Mouse (Mus musculus) embryonic facial prominence, embryonic 10.5 days (tissue): ENCODE results near the gene Pde7b. TPM values are rescaled to one million over a fixed set of nuclear protein-coding genes. Genes with fewer than 3 reads are reported as not detected.

ENCODE experiments used
- DNase-seq: peaks from one replicate; pipeline ENCODE4 v3.0.0-alpha.2; 2017; ENCODE audit warnings: low spot score
- H3K27ac ChIP-seq: fragments of 300-500 bp; sonication (generic); replicated peaks from 2 replicates; pipeline ENCODE4 v1.5.1; 2016; ENCODE audit warnings: mild to moderate bottlenecking
- H3K27me3 ChIP-seq: fragments of 300-500 bp; sonication (generic); replicated peaks from 2 replicates; pipeline ENCODE4 v1.6.1; 2016; ENCODE audit warnings: low read depth, mild to moderate bottlenecking; ENCODE audit not compliant: poor library complexity, severe bottlenecking
- H3K36me3 ChIP-seq: fragments of 300-500 bp; sonication (generic); replicated peaks from 2 replicates; pipeline ENCODE4 v1.6.1; 2016; ENCODE audit warnings: mild to moderate bottlenecking, moderate library complexity
- H3K4me1 ChIP-seq: fragments of 300-500 bp; sonication (generic); 2 replicates; pipeline ENCODE4 v1.6.1; 2016
- H3K4me3 ChIP-seq: fragments of 300-500 bp; sonication (generic); 2 replicates; pipeline ENCODE4 v1.5.1; 2016; ENCODE audit warnings: mild to moderate bottlenecking, moderate library complexity
- H3K9me3 ChIP-seq: fragments of 300-500 bp; sonication (generic); 2 replicates; pipeline ENCODE4 v1.6.1; 2016; ENCODE audit warnings: mild to moderate bottlenecking
- WGBS: fragments of 180-500 bp; shearing (Covaris S2); methylation state at CpG from one replicate; pipeline ENCODE4 v1.1.7; 2016; 5-methylcytosine and 5-hydroxymethylcytosine counted together
- polyA plus RNA-seq: library from polyadenylated mRNA; unstranded; fragments of >200 nt; fragmentation: Nextera tagmentation; extraction: Ambion mirVana; gene quantifications from 2 replicates; pipeline ENCODE4 v1.2.1, GENCODE M21; 2016

Gene Pde7b
- polyA plus RNA-seq, 1 experiment from 2014 or later, result 2.8 TPM

DNA sequence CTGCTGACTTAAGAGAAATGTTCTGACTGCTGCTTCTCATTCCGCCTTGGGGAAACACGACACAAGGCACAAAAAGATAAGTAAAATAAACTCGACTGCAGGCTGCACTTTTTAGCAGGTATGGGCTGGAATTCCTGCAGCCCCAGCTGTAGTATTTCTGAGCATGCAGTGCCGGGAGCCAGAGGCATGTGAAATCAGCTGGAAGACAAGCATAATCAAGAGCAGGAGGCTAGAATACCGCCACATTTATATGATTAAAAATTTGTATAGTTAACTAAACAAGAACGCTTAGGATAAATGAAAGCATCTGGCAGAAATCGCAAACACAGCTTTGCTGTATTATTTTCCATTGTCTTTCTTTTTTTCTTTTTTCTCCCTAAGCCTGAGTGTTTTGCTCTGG lies 168.4 kb downstream of the Pde7b start:
- Histone ChIP-seq H3K4me1 (peaks cover 11% of the 10 kb centered on the region; the same call in 1 of the 2 replicates), H3K9me3 (no peaks in the 10 kb centered on the region), H3K36me3 (no peaks in the 10 kb centered on the region), H3K27ac (no peak overlapping the region), H3K4me3 (no peak overlapping the region), H3K27me3 (no peaks in the 10 kb centered on the region)
- peak; percentile 25 for DNase-seq
- WGBS, result 45% methylated on average over 7 of the region's 7 CpGs

DNA sequence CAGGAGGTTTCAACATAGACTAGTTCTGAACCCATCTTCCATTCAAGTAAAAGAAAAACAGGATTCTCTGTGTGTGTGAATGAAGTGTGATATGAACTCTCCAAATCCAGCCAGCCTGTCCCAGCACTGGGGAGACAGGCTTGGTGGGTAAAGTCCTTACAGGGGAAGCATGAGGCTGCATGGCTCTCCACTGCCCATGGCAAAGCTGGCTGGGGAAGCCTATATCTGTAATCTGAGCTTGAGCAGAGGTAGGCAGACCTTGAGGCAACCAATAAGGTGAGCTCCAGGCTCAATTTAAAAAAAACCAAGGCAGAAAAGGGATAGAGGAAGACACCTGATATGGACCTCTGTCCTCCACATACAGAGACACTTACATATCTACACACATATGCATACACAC lies 173.5 kb downstream of the Pde7b start:
- Histone ChIP-seq H3K27ac (no peak overlapping the region), H3K36me3 (no peaks in the 10 kb centered on the region), H3K27me3 (peaks cover 8% of the 10 kb centered on the region; the same call in 1 of the 2 replicates), H3K4me1 (peaks cover 42% of the 10 kb centered on the region), H3K9me3 (no peaks in the 10 kb centered on the region), H3K4me3 (no peak overlapping the region)
- no peak for DNase-seq

DNA sequence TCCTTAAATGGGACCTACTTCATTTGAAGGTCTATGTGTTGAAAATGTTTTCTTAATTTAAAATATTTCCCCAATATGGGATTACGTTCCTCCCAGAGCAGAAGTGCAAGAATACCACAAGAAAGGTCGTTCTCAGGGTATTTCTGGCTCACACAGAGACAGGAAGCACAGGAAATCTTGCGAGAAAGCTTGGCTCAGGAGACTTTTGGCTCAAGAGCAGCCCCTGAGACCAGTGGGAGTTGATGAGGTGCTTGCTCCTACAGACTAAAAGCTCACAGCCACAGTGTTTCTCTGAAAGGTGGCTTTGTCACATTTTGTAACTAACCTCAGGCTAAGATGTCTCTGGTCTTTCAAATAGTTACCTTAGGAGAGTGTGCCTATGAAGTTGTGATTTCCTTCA lies 174.1 kb downstream of the Pde7b start:
- DNase-seq, result no peak
- WGBS, result 71% methylated on average over 3 of the region's 3 CpGs
- Histone ChIP-seq H3K9me3 (no peaks in the 10 kb centered on the region), H3K36me3 (no peaks in the 10 kb centered on the region), H3K27me3 (peaks cover 8% of the 10 kb centered on the region; the same call in 1 of the 2 replicates), H3K4me1 (peaks cover 41% of the 10 kb centered on the region), H3K27ac (no peak overlapping the region), H3K4me3 (no peak overlapping the region)

DNA sequence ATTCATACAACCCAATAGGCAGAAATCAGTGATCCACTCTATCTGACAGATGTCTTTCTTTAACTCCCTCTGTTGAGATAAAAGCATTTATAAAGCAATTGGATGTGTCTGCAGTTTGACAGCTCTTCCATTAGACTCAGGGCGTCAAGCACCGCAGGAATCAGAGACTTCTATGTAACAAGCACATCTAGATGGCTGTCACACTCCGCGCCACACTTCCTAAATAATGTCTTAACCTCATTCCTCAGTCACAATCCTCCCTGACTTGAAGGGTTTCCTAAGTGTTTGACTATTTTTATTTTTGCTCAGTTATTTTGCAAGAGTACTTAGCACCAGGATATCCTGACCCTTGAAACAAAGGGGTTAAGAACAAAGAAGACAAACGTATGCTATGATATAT lies 174.7 kb downstream of the Pde7b start:
- H3K27ac ChIP-seq, result no peak overlapping the region
- H3K36me3 ChIP-seq, result no peaks in the 10 kb centered on the region
- H3K4me3 ChIP-seq, result no peak overlapping the region
- H3K27me3 ChIP-seq, result peaks cover 8% of the 10 kb centered on the region; the same call in 1 of the 2 replicates
- no peaks in the 10 kb centered on the region for H3K9me3 ChIP-seq
- no peak for DNase-seq
- peaks cover 41% of the 10 kb centered on the region for H3K4me1 ChIP-seq
- 73% methylated on average over 5 of the region's 5 CpGs for WGBS

DNA sequence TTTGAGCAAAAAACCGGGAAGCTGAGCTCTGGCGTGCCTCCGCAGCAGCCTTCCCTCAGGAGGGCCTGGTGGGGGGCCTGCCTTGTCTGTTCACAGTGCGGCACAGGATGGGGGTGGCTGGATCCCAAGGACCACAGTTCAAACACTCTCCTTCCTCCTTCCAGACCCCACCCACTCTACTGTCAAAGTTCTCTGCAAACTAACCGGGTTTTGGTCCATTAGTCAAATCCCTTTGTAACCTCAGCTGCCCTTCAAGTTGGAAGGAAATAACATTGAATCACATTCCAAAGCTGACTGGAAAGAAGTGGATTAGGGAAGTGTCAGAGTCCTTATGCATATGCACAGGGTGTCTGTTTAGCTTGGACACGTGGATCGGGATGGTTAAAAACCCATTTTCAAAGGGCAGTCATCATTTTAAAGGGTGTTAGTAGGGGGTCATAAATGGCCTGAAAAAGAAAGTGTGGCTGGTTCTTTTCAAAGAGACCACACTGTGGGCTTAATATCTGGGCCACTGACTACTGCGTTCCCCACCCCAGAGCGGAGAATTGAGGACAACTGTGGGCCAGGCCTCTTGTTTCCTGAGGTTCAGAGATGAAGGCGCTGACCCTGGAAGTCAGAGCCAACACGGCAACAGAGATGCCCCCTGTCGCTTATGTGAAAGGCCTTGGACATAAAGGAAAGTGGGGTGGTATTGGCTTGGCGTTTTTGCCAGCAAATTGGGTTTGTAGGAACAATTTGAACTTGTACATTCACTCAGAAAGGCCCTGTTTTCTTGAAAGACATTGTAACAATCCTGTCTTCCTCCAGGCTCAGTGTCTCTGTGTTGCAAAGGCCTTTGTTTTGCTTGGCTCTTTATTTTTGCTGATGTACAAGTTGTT lies 175.8 kb downstream of the Pde7b start:
- Histone ChIP-seq H3K27ac (peak overlapping the region; percentile 87), H3K27me3 (peaks cover 8% of the 10 kb centered on the region; the same call in 1 of the 2 replicates), H3K36me3 (no peaks in the 10 kb centered on the region), H3K4me1 (peaks cover 41% of the 10 kb centered on the region), H3K9me3 (no peaks in the 10 kb centered on the region), H3K4me3 (peak overlapping the region; percentile 58)
- peak; percentile 57 for DNase-seq
- 17% methylated on average over 13 of the region's 13 CpGs for WGBS

DNA sequence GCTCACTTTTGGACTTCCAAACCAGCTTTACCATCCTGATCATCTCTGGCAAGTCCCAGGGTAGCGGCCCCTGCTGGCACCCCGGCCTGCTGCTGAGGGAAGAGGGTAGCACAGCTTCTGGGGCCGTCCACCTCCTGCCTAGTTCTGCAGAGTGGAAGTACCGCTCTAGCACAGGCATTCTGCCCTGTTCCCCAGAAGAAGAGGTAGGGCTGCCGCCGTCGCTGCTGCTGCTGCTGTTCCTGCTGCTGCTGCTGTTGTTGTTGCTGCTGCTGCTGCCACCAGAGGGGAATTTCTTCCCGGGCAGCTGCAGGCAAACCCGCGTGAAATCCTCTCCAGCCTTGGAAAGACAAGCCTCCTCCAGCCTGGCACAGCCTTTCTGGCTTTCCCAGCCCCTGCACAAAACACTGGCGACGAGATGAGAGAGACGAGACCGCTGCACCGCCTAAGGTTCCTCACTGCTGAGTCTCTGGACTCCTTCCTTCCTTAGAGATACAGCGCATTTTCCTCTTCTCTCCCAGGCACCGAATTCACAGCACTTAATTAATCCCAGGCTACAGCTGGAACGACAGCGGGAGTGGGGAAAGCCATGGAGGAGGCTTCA lies 176.8 kb downstream of the Pde7b start:
- Histone ChIP-seq H3K9me3 (no peaks in the 10 kb centered on the region), H3K4me3 (peak overlapping the region; percentile 58), H3K4me1 (peaks cover 42% of the 10 kb centered on the region), H3K27ac (peak overlapping the region; percentile 87), H3K27me3 (peaks cover 8% of the 10 kb centered on the region; the same call in 1 of the 2 replicates), H3K36me3 (no peaks in the 10 kb centered on the region)
- WGBS, result 2% methylated on average over 19 of the region's 19 CpGs
- DNase-seq, result peak; percentile 68

DNA sequence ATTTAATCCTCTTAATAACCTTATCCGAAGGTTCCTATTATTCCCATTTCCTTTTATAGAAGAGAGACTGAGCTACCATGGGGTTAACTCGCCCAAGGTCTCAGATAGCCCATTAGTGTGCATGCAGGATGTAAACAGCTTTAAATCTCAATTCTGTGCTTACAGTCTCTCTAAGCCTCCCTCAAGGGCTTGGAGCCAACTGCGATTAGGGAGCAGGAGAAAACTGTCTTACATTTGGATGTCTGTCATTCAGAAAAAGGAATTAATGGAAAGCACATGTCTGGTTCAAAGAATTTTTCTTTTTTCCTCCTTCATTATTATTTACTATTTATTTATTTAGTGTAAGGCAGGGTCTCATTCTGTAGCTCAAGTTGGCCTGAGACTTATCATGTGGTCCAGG lies 181.8 kb downstream of the Pde7b start:
- peaks cover 18% of the 10 kb centered on the region for H3K4me1 ChIP-seq
- H3K36me3 ChIP-seq, result no peaks in the 10 kb centered on the region
- no peaks in the 10 kb centered on the region for H3K9me3 ChIP-seq
- peaks cover 8% of the 10 kb centered on the region; the same call in 1 of the 2 replicates for H3K27me3 ChIP-seq
- no peak overlapping the region for H3K27ac ChIP-seq
- no peak overlapping the region for H3K4me3 ChIP-seq
- DNase-seq, result no peak
- 60% methylated on average over 3 of the region's 3 CpGs for WGBS

DNA sequence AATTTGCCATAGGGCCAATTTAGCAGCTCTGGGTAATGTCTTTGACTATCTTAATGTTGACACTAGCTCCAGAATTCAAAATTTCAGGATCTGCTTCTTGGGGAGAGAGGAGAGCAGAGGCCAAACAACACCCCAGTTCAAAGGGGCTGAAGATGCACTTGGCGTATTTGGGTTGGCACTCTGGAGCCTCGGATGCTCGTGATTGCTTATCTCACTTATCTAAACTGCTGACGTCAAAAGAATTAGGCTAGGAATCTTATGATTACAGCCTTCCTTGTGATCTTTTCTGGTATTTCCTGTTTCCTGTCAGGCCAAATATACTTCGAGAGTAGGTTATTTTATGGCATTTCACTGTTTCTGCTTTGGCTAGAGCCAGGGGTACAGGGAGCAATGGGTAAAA lies 191.1 kb downstream of the Pde7b start:
- H3K36me3 ChIP-seq, result no peaks in the 10 kb centered on the region
- WGBS, result 43% methylated on average over 5 of the region's 5 CpGs
- H3K27ac ChIP-seq, result no peak overlapping the region
- no peaks in the 10 kb centered on the region for H3K9me3 ChIP-seq
- H3K27me3 ChIP-seq, result no peaks in the 10 kb centered on the region
- no peak overlapping the region for H3K4me3 ChIP-seq
- peaks cover 17% of the 10 kb centered on the region for H3K4me1 ChIP-seq
- DNase-seq, result no peak

DNA sequence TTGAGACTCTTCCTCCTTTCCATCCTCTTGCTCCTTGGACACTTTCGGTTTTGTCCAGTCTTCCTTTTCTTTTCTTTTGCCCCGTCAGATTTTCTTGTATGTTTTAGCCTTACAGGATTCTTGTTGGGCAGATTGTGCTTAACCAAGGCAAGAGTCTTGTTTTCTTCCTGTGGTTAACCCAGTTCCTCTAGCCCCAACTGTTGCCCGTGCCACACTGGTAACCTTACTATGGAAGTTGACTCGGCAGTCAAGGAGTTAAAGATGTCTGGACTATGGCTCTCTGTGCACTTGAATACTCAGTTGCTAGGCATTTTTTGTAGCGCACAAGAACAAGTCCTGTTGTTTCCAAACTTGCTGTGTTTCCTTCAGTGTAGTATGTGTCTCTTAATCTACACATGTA lies 193.0 kb downstream of the Pde7b start:
- WGBS, result 88% methylated on average over 5 of the region's 5 CpGs
- no peaks in the 10 kb centered on the region for H3K36me3 ChIP-seq
- DNase-seq, result no peak
- H3K9me3 ChIP-seq, result no peaks in the 10 kb centered on the region
- H3K27me3 ChIP-seq, result no peaks in the 10 kb centered on the region
- no peak overlapping the region for H3K27ac ChIP-seq
- peaks cover 19% of the 10 kb centered on the region for H3K4me1 ChIP-seq
- no peak overlapping the region for H3K4me3 ChIP-seq

DNA sequence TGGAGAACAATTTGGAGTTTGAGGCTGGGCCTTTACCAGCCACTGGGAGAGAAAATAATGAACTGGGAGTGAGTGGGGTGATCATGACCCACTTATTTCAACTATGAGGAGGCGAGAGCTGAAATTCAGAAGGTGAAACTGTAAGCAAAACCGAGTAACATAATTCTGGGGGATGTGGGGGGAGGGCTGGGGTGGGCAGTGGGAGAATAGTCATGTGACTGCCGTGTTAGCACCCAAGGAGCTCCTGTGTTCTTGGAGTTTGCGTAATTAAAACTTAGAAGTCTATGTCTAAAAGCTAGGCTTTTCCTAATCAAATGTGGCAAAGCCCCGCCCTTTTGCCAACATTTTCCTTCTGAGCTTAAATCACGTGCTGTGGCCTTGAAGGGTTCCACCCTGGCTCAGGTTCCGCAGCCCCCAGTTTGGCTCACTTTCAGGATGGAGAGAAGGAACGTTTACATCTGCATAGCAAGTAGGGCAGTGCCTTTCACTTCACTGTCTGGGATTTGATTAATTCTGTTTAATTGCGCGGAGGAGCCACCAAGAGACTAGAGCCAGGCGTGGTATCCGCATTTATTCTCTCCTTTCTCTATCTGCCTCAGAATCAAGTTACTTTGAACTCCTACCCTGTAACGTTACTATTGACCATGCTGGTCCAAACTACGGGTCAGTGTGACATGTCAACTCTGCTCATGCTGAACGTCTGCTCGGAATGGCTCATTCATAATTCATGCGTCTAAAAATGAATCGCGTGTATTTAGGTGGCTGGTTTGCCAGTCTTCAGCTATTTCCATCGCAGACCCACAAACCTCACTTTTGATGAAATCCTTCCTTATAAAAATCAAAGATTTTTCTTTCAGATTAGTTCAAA lies 196.1 kb downstream of the Pde7b start:
- no peak for DNase-seq
- no peak overlapping the region for H3K27ac ChIP-seq
- 88% methylated on average over 20 of the region's 20 CpGs for WGBS
- H3K36me3 ChIP-seq, result no peaks in the 10 kb centered on the region
- peaks cover 7% of the 10 kb centered on the region for H3K4me1 ChIP-seq
- no peaks in the 10 kb centered on the region for H3K9me3 ChIP-seq
- H3K4me3 ChIP-seq, result no peak overlapping the region
- H3K27me3 ChIP-seq, result no peaks in the 10 kb centered on the region

DNA sequence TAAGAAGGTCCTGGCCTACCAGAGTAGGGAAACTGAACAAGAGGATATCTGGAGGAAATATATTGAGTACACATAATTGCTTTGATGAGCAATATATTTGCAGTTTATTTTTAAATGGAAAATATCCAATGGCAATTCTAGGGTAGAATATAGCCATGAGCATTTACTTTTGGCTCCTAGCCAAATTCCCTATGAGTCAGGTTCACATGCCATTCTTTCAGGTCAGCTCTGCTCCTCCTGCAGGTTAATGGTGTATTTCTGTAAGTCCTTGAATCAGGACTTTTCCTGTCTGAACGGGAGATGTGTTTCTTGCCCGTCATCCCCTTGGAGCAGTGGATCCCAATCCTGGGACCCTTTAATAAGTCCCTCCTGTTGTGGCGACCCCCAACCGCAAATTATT lies 197.1 kb downstream of the Pde7b start:
- H3K27ac ChIP-seq, result no peak overlapping the region

DNA sequence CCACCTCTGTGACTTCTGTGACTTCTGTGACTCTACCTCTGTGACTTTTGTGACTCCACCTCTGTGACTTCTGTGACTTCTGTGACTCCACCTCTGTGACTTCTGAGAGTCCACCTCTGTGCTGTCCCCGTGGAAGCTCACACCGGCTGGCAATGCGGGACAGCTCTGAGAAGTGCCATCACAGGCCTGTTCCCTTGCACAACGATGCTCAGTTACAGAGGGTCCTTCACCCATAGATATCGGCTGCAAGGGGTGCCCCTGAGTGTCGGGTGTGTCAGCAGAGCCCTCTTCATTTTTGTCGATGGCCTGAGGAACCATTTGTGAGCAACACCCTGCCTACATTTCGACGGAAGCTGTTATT lies 206.4 kb downstream of the Pde7b start:
- Histone ChIP-seq H3K27me3 (no peaks in the 10 kb centered on the region), H3K9me3 (no peaks in the 10 kb centered on the region), H3K27ac (no peak overlapping the region), H3K4me1 (peaks cover 8% of the 10 kb centered on the region), H3K36me3 (no peaks in the 10 kb centered on the region), H3K4me3 (no peak overlapping the region)
- DNase-seq, result no peak
- WGBS, result 88% methylated on average over 9 of the region's 9 CpGs

More for the DNA sequence above, 197.1 kb downstream of the Pde7b start:
- Histone ChIP-seq H3K4me1 (peaks cover 4% of the 10 kb centered on the region), H3K9me3 (no peaks in the 10 kb centered on the region), H3K4me3 (no peak overlapping the region), H3K27me3 (no peaks in the 10 kb centered on the region), H3K36me3 (no peaks in the 10 kb centered on the region)
- WGBS, result 85% methylated on average over 4 of the region's 4 CpGs
- no peak for DNase-seq
